Mouse (Mus musculus) liver, embryonic 12.5 days (tissue): ENCODE data around the gene Ccng2. TPM values are rescaled to one million over a fixed set of nuclear protein-coding genes. Genes with fewer than 3 reads are reported as not detected.
A peak's percentile ranks its signal among the peaks of the same experiment; 100 is the strongest.

Experiments
- ATAC-seq: fragments of 200-750 bp; cut with Nextera tagmentation; 2 replicates; pipeline ENCODE4 v1.8.0; 2017; ENCODE audit warnings: moderate number of reproducible peaks, mild to moderate bottlenecking, moderate library complexity
- H3K27ac ChIP-seq: fragments of 300-500 bp; sonication (generic); 2 replicates; pipeline ENCODE4 v1.5.1; 2016; ENCODE audit warnings: mild to moderate bottlenecking
- H3K27me3 ChIP-seq: fragments of 300-500 bp; sonication (generic); replicated peaks from 2 replicates; pipeline ENCODE4 v1.6.1; 2016; ENCODE audit warnings: mild to moderate bottlenecking, moderate library complexity
- H3K36me3 ChIP-seq: fragments of 300-500 bp; sonication (generic); 2 replicates; pipeline ENCODE4 v1.6.1; 2016; ENCODE audit warnings: mild to moderate bottlenecking, moderate library complexity
- H3K4me1 ChIP-seq: fragments of 300-500 bp; sonication (generic); 2 replicates; pipeline ENCODE4 v1.6.1; 2016
- H3K4me2 ChIP-seq: fragments of 300-500 bp; sonication (generic); 2 replicates; pipeline ENCODE4 v1.6.1; 2016; ENCODE audit warnings: mild to moderate bottlenecking, moderate library complexity
- H3K4me3 ChIP-seq: fragments of 300-500 bp; sonication (generic); 2 replicates; pipeline ENCODE4 v1.5.1; 2016; ENCODE audit warnings: mild to moderate bottlenecking, moderate library complexity
- H3K9ac ChIP-seq: fragments of 300-500 bp; sonication (generic); 2 replicates; pipeline ENCODE4 v1.6.1; 2016; ENCODE audit warnings: mild to moderate bottlenecking, moderate library complexity
- H3K9me3 ChIP-seq: fragments of 300-500 bp; sonication (generic); replicated peaks from 2 replicates; pipeline ENCODE4 v1.6.1; 2016; ENCODE audit warnings: mild to moderate bottlenecking, moderate library complexity
- WGBS: fragments of 180-500 bp; shearing (Covaris S2); methylation state at CpG from one replicate; pipeline ENCODE4 v1.1.7; 2016; ENCODE audit not compliant: insufficient replicate concordance; 5-methylcytosine and 5-hydroxymethylcytosine counted together
- polyA plus RNA-seq: library from polyadenylated mRNA; unstranded; fragments of >200 nt; fragmentation: Nextera tagmentation; extraction: Ambion mirVana; gene quantifications from 2 replicates; pipeline ENCODE4 v1.2.1, GENCODE M21; 2016

The Ccng2 gene
- polyA plus RNA-seq, 1 experiment from 2014 or later: 16.8 TPM

DNA sequence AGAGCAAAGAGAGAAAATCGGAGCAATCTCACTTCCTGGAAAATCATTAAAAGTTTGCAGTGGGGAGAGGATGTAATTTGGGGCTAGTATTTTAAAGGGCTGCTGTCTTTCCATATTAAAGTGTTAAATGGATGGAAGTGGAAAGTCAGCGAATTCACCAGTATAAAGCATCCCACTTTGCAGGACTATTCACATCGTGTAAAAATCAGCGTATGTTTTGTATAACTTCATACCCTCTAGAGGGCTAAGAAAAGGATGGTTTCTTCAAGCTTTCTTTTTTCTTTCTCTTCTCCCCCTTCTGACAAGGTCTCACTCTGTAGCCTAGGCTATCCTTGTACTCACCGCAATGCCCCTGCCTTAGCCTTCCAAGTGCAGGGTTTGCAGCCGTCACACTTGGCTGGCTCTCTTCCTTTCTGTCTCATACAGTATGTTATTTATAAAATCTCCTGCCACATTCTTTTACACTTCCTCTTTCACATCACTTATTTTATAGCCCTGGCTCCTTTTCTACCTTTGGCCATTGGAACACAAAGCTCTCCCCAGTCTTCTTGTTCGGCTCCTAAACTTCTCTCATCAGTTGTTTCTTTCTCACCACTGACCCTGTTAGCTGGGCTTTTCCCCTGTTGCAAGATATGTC lies 1.8 kb upstream of the Ccng2 start:
- Histone ChIP-seq H3K9ac (no peak overlapping the region), H3K27me3 (0 out of 2 replicates have a peak, but pooled peaks cover 3% of the 10 kb centered on the region), H3K4me3 (no peak overlapping the region), H3K36me3 (no peaks in the 10 kb centered on the region), H3K4me2 (no peak overlapping the region), H3K4me1 (peaks cover 38% of the 10 kb centered on the region), H3K27ac (no peak overlapping the region), H3K9me3 (no peaks in the 10 kb centered on the region)
- no peak for ATAC-seq
- 61% methylated on average over 7 of the region's 7 CpGs for WGBS

DNA sequence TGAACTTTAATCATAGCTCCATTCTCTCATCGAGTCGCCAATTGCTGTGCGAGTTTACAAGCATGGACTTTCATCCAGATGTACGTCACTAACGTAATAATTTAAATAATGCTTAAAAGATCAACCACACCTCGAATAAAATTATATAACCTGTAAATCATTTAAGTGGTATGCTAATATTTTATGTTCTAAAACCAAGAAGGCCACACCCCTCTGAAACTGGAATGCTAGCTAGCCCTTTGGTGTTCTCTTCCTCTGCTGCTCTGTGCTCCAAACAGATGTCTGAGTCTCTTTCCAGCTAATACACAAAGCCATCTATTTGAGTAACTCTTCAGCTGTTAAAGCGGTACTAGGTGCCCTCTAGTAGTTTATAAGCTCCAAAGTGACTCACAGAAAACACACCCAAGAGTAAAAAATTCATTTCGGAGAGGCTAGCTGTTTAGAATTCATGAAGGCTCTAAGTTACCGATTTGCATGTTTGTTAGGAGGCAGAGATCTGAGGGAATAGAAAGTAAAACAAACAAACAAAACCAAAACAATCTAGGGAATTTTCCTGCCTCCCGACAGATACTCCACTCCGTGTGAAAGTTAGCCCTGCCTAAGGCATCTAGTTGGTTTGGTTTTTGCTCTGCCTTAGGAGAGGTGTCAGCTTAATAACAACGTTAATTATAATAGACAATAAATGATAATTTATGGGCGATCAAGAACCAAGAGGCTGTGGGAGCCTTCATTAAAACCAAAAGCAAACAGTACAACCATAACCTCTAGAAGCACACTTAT lies 1.1 kb upstream of the Ccng2 start:
- H3K36me3 ChIP-seq: peaks cover 5% of the 10 kb centered on the region
- 0 out of 2 replicates have a peak, but pooled peaks cover 1% of the 10 kb centered on the region for H3K27me3 ChIP-seq
- peaks cover 38% of the 10 kb centered on the region for H3K4me1 ChIP-seq
- 61% methylated on average over 13 of the region's 13 CpGs for WGBS
- peak overlapping the region; percentile 97 for H3K4me2 ChIP-seq
- peak overlapping the region; percentile 46; the same call in 1 of the 2 replicates for H3K9ac ChIP-seq
- H3K27ac ChIP-seq: peak overlapping the region; percentile 30; the same call in 1 of the 2 replicates
- H3K4me3 ChIP-seq: no peak overlapping the region
- no peaks in the 10 kb centered on the region for H3K9me3 ChIP-seq
- ATAC-seq: no peak

DNA sequence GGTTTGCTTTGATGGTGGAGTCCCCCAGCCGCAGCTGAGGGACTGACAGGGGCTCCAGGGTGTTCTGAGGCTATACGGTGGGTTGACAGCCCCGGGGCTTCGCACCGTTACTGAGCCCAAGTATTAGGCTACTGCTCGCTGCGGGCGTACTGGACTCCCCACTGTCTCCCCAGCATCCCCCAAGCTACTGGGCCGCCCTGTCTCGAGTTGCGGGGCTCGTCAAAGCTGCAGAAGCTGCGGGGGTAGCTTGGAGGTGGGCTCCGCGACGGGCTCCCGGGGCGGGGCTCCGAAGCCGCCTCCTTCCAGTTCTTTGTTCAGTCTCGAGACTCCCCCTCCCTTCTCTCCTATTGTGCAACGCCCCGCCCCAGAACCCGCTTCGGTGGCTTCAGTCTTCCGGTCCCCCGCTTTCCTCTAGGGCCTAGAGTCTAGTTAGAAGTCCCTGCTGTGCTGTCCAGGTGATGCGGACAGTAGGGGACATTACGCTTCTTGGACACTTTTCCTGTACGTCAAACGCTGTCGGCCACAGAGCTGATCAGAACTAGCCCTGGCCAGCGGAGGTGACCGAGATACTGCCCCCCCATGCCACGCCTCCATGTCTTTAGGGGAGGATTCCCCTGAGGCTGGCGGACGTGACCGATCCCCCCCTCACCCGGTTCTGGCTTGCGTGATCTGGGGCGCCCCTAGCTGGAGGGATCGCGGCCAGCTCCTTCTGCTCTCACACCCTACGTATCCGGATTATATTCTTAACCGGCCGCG lies 972 bp downstream of the Ccng2 start:
- H3K9me3 ChIP-seq: no peaks in the 10 kb centered on the region
- peak overlapping the region; percentile 97 for H3K4me2 ChIP-seq
- peaks cover 21% of the 10 kb centered on the region for H3K36me3 ChIP-seq
- H3K27me3 ChIP-seq: no peaks in the 10 kb centered on the region
- peak overlapping the region; percentile 83 for H3K4me3 ChIP-seq
- peak overlapping the region; percentile 79 for H3K27ac ChIP-seq
- WGBS: under 1% methylated on average over 48 of the region's 48 CpGs
- peak; percentile 55 for ATAC-seq
- H3K4me1 ChIP-seq: peaks cover 38% of the 10 kb centered on the region
- peak overlapping the region; percentile 87 for H3K9ac ChIP-seq

DNA sequence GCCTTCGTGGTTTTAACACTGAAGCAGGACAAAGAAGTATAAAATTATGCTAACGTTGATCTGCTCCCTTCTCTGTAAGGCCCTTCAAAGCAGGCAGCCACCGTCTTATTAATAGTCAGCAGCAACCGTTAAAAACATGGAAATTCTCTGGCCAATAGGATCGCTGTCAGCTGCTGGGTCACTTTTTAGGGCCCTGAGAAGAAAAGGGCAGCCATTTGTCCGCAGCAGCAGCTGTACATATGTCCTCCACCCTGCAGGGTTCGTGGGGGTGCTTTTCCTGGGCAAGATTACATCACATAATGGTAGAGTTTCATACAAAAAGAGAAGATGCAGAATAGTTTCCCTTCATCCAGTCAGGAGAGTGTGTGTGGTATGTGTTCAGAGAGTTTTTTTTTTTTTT lies 3.0 kb downstream of the Ccng2 start:
- H3K4me1 ChIP-seq: peaks cover 18% of the 10 kb centered on the region
- H3K9ac ChIP-seq: no peak overlapping the region
- no peak overlapping the region for H3K4me3 ChIP-seq
- H3K27me3 ChIP-seq: no peaks in the 10 kb centered on the region
- H3K36me3 ChIP-seq: peaks cover 41% of the 10 kb centered on the region
- WGBS: 63% methylated on average over 7 of the region's 7 CpGs
- ATAC-seq: no peak
- H3K4me2 ChIP-seq: no peak overlapping the region
- no peak overlapping the region for H3K27ac ChIP-seq
- no peaks in the 10 kb centered on the region for H3K9me3 ChIP-seq

DNA sequence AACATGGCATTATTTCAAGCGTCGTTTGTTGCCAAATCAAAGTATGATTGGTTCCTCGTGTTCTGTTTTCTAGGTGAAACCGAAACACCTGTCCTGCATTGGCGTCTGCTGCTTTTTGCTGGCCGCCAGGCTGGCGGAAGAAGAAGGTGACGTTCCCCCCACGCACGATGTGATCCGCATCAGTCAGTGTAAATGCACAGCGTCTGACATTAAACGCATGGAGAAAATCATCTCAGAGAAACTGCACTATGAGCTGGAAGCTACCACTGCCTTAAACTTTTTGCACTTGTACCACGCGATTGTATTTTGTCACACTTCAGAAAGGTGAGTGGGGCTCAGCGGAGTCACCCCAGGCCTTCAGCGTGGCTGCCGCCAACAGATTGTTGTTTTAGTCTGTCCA lies 3.7 kb downstream of the Ccng2 start:
- H3K4me2 ChIP-seq: no peak overlapping the region
- 85% methylated on average over 18 of the region's 18 CpGs for WGBS
- no peak overlapping the region for H3K9ac ChIP-seq
- no peak for ATAC-seq
- peaks cover 12% of the 10 kb centered on the region for H3K4me1 ChIP-seq
- H3K36me3 ChIP-seq: peaks cover 48% of the 10 kb centered on the region
- H3K9me3 ChIP-seq: no peaks in the 10 kb centered on the region
- no peak overlapping the region for H3K4me3 ChIP-seq
- H3K27ac ChIP-seq: no peak overlapping the region
- no peaks in the 10 kb centered on the region for H3K27me3 ChIP-seq

DNA sequence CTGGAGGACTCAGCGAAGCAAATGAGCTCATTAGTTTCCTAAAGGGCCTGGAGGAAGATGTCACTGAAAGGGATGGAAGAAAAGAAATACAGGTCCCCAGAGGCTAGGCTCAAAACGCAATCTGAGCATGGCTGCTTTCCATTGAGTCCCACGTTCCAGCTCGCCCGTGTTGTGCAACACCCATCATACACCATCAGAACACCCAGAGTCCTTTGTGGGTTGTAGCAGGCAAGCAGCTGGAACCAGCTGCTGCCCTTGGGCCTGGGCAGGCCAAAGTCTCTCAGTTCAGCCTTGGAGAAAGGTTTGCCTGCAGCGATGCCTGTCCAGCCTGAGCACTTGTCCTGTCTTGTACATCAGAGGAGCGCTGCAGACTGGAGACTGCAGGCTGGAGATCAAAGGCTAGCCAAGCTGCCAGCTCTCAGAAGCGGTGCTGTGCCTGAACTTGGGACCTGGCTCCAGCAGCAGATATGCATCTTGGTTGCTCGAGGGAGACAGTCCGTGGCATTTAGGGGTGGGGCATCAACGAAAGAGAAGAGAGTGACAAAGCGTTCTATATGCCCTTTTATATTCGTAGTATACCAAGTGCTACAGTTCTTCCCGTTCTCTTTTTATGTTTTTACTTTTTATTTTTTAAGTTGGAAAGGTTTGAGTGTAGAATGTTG lies 15.5 kb downstream of the Ccng2 start:
- 62% methylated on average over 14 of the region's 14 CpGs for WGBS
- H3K27me3 ChIP-seq: no peaks in the 10 kb centered on the region
- 0 out of 2 replicates have a peak, but pooled peaks cover 3% of the 10 kb centered on the region for H3K4me1 ChIP-seq
- no peak for ATAC-seq
- H3K36me3 ChIP-seq: no peaks in the 10 kb centered on the region
- H3K9me3 ChIP-seq: no peaks in the 10 kb centered on the region
- H3K4me2 ChIP-seq: no peak overlapping the region
- no peak overlapping the region for H3K4me3 ChIP-seq
- H3K9ac ChIP-seq: no peak overlapping the region
- no peak overlapping the region for H3K27ac ChIP-seq

DNA sequence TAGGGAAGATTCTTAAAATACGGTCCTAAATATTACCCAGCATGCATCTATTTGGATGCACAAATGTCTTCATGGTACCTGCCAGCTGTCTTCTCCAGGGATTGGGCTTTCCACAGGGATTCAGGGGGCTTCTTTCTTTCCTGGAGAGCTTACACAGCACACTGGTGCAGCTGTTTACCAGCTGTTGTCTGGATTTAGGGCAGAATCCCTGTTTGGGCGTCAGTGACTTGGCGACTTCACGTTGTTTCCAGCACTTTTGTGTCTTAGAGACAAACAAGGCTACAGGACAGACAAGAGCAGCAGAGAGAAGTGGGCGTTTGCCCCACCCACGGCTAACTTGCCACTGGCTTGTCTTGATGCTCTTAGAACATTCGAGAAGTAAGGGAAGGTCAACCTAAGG lies 16.1 kb downstream of the Ccng2 start:
- no peak for ATAC-seq
- H3K4me2 ChIP-seq: no peak overlapping the region

DNA sequence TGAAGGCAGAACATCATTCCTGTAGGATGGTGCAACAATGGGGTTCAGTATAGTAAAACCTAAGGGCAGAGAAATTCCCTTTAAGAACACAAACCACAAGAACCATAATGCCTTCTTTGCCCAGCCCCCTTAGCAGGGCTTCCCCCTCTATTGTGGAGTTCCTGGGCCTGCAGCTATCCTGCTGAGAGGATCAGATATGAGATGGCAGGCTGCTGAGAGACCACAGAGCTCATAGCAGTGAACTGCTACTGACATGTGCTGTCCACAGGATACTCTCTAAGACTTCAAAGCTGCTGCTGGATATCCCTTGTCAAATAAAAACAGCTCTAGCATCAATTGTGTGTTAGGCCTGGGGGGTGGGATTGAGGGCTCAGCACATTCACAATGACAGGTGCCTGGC lies 21.5 kb downstream of the Ccng2 start:
- Histone ChIP-seq H3K4me2 (no peak overlapping the region), H3K9ac (no peak overlapping the region), H3K27me3 (no peaks in the 10 kb centered on the region), H3K27ac (no peak overlapping the region), H3K4me1 (peaks cover 17% of the 10 kb centered on the region), H3K9me3 (peaks cover 7% of the 10 kb centered on the region), H3K4me3 (no peak overlapping the region), H3K36me3 (no peaks in the 10 kb centered on the region)
- ATAC-seq: no peak

More for the DNA sequence above, 16.1 kb downstream of the Ccng2 start:
- Histone ChIP-seq H3K27me3 (no peaks in the 10 kb centered on the region), H3K4me1 (0 out of 2 replicates have a peak, but pooled peaks cover 3% of the 10 kb centered on the region), H3K4me3 (no peak overlapping the region), H3K9me3 (no peaks in the 10 kb centered on the region), H3K27ac (no peak overlapping the region), H3K9ac (no peak overlapping the region), H3K36me3 (no peaks in the 10 kb centered on the region)
- WGBS: 67% methylated on average over 7 of the region's 7 CpGs

DNA sequence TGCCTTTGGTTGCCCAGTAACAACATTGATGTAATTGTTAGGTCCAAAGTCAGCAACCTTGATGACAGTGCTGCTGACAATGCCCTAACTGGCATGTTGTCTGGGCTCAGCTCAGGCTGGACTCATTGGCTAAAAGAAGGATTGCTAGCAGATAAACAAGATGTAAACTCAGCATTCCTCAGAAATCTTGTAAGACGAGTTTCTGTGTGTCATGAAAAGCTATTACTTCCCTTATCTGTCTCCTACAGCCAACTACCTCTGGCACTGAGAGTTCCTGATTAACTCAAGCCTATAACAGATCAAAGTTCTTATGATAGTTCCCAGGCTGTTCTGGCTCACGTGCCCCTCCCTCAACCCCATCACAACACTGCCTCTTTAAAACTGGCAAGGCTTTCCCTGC lies 23.2 kb downstream of the Ccng2 start:
- Histone ChIP-seq H3K27me3 (no peaks in the 10 kb centered on the region), H3K4me1 (peaks cover 17% of the 10 kb centered on the region), H3K9ac (no peak overlapping the region), H3K36me3 (no peaks in the 10 kb centered on the region), H3K4me2 (no peak overlapping the region), H3K27ac (no peak overlapping the region), H3K9me3 (peaks cover 7% of the 10 kb centered on the region), H3K4me3 (no peak overlapping the region)
- peak; percentile 89 for ATAC-seq
- WGBS: 8% methylated on average over 2 of the region's 2 CpGs

DNA sequence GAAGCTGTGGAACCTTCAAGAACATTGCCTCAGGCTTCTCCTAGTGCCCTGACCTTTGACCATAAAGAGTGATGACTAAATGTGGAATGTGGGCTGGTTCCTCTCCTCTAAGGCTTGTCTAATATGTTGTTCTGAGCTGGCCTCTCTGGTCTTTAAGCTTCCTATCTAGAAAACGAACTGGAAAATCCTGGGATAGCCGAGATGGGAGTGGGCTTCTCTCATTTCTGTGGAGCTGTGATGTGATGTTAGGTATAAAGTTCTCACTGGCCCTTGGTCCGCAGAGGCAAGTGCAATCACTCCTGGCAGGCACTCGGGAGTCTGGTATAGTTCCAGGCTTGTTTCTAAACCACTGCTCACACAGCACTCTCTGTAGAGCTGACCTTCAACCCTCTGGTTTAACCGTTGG lies 29.3 kb downstream of the Ccng2 start:
- no peak overlapping the region for H3K4me2 ChIP-seq
- H3K36me3 ChIP-seq: no peaks in the 10 kb centered on the region
- no peak overlapping the region for H3K27ac ChIP-seq
- no peak overlapping the region for H3K4me3 ChIP-seq
- H3K9me3 ChIP-seq: peaks cover 7% of the 10 kb centered on the region
- H3K9ac ChIP-seq: no peak overlapping the region
- 49% methylated on average over 5 of the region's 5 CpGs for WGBS
- H3K4me1 ChIP-seq: no peaks in the 10 kb centered on the region
- ATAC-seq: no peak
- no peaks in the 10 kb centered on the region for H3K27me3 ChIP-seq

DNA sequence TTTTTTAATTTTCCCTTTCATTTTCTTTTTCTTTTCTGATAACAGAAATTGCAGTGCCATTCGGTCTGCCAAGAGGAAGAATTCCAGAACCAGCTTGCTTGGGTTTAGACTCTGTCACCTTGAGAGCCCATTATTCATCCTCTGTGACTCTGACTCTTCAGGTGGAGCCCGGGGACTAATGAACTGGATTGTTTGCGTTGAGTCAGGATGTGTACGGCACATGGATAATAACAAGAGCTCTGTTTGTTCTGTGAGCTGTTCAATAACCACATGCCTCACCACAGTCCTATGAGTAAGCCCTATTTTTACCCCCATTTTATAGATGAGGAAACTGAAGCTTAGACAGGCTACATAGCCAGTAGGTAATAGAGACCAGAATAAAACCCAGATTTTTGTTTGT lies 29.7 kb downstream of the Ccng2 start:
- H3K27ac ChIP-seq: no peak overlapping the region
- no peak overlapping the region for H3K4me3 ChIP-seq
- no peaks in the 10 kb centered on the region for H3K27me3 ChIP-seq
- no peaks in the 10 kb centered on the region for H3K4me1 ChIP-seq
- no peaks in the 10 kb centered on the region for H3K36me3 ChIP-seq
- H3K9ac ChIP-seq: no peak overlapping the region
- H3K9me3 ChIP-seq: peaks cover 7% of the 10 kb centered on the region
- H3K4me2 ChIP-seq: no peak overlapping the region
- no peak for ATAC-seq
- 75% methylated on average over 4 of the region's 4 CpGs for WGBS
